Mouse (Mus musculus): Measurements from ENCODE around the gene Vmn1r214. TPM values are rescaled to one million over a fixed set of nuclear protein-coding genes. Genes with fewer than 3 reads are reported as not detected.

Gene Vmn1r214
- polyA plus RNA-seq (2012; rRNA removed), result not detected in 2 replicates

DNA sequence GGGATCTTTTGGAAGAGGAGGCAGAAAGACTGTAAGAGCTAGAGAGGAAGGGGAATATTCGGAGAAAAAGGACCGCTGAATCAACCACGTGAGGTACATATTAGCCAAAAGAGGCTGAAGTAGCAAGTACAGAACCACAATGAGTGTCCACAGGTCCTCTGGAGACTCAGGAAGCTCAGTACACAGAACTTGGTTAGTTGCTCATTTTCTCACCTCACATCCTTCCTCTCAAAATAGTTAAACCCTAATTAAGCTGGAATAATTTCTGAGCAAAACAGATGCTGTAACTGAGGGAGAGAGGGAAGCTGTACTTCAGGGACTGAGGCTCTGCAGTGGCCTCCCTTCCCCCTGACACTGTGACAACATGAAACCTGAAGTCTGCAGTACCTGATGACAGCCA is at the start of gene Vmn1r214:
TSS of gene Vmn1r214 (plus strand) at position 301 of the 400 bp plus-strand sequence.
- no peak within 1 kb of the TSS for H3K4me3 ChIP-seq (replicated peaks; ENCODE audit: extremely low read depth, low read depth, low read length)
- no peaks in the 10 kb centered on the region for H3K4me1 ChIP-seq (ENCODE audit: control insufficient read depth, insufficient read depth, low read length)
- no peak for DNase-seq
- 80% methylated on average over 3 of the region's 3 CpGs for WGBS
- no peak for TF ChIP-seq CTCF (IDR thresholded peaks at IDR 0.05; ENCODE audit: insufficient read depth, low read length)
- no peak for TF ChIP-seq POLR2A (IDR thresholded peaks at IDR 0.05; ENCODE audit: borderline replicate concordance, extremely low read depth, low read depth, low read length)

DNA sequence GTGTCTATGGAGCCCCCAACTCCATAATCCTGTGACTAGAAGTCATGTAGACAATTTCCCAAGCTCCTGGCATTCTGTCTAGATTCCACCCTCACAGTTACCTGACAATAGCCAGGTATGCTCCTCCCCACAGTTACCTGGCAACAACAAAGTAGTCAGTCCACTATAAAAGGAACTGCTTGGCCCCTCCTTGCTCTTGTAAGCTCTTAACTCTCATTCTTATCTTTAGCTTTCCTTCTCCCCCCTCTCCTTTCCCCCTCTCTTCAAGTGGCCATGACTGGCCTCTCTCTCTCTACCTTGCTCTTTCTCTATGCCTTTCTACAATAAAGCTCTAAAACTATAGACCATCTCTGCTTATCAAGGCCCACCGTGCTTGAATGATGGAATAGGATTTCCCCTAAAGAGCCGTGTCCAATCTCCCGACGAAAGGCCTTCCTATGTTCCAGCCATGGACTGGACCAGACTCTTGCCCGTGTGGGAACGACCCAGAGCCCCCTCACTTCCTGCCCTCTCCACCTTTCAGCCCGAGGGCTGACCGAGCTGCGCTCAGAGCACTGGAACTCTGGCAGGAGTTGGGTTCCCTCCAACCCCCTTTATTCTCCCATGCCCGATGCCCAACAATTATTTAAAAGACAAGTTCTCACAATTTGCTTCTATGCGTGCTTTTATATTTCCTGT is 39.9 kb upstream of the Vmn1r214 start:
- no peaks in the 10 kb centered on the region for H3K4me1 ChIP-seq (ENCODE audit: control insufficient read depth, insufficient read depth, low read length)
- 65% methylated on average over 11 of the region's 11 CpGs for WGBS
- H3K4me3 ChIP-seq (replicated peaks; ENCODE audit: extremely low read depth, low read depth, low read length), result no peak overlapping the region
- DNase-seq, result no peak
- TF ChIP-seq CTCF (IDR thresholded peaks at IDR 0.05; ENCODE audit: insufficient read depth, low read length) (no peak), POLR2A (IDR thresholded peaks at IDR 0.05; ENCODE audit: borderline replicate concordance, extremely low read depth, low read depth, low read length) (no peak)

DNA sequence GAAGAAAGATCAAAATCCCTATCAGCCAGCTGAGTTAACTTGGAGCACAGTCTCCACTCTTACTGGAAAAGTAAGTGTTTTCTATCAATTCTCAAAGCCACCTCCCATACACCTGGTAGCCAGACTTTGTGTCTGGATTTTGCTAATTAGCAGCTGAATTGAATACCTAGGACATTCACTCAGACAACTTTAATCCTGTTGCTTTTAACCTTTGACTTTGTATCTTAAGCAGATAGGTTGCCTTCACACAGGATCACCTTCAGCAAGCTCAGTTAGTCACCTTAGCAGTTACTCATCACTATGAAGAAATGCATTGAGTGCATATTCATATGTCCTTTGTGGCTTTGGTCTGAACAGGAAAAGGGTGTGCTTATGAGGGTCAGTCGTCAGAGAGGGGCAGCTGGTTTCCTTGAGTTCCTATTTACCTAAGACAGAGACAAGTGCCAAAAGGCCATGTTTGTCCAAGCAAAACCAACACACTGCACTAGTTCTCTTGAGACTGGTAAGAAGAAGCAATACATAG is 38.0 kb upstream of the Vmn1r214 start:
- Histone ChIP-seq H3K4me1 (ENCODE audit: control insufficient read depth, insufficient read depth, low read length) (no peaks in the 10 kb centered on the region), H3K4me3 (replicated peaks; ENCODE audit: extremely low read depth, low read depth, low read length) (no peak overlapping the region)
- 43% methylated on average over 1 of the region's 1 CpGs for WGBS
- TF ChIP-seq POLR2A (IDR thresholded peaks at IDR 0.05; ENCODE audit: borderline replicate concordance, extremely low read depth, low read depth, low read length), result no peak
- TF ChIP-seq CTCF (IDR thresholded peaks at IDR 0.05; ENCODE audit: insufficient read depth, low read length), result no peak
- DNase-seq, result no peak

DNA sequence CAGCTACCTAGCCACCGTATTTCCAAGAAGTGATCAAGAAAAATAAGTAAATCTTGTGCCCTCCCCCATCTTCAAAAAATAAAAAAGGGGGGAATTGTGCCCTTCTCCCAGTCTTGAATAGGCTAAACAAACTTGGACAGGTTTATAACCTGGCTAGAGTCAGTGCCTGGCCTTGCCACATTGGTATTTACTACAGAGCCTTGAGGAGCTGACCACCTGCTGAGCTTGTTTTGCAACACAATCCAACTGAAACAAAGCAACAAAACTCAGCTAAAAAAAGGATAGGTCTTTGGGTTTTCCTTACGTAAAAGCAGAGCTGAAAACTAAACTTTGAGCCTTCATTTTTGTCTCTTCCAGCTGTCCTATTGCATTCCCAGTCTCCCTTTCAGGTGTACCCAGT is 37.5 kb upstream of the Vmn1r214 start:
- no peak for DNase-seq
- Histone ChIP-seq H3K4me1 (ENCODE audit: control insufficient read depth, insufficient read depth, low read length) (no peaks in the 10 kb centered on the region), H3K4me3 (replicated peaks; ENCODE audit: extremely low read depth, low read depth, low read length) (no peak overlapping the region)
- TF ChIP-seq CTCF (IDR thresholded peaks at IDR 0.05; ENCODE audit: insufficient read depth, low read length) (no peak), POLR2A (IDR thresholded peaks at IDR 0.05; ENCODE audit: borderline replicate concordance, extremely low read depth, low read depth, low read length) (no peak)
- 62% methylated on average over 2 of the region's 2 CpGs for WGBS

DNA sequence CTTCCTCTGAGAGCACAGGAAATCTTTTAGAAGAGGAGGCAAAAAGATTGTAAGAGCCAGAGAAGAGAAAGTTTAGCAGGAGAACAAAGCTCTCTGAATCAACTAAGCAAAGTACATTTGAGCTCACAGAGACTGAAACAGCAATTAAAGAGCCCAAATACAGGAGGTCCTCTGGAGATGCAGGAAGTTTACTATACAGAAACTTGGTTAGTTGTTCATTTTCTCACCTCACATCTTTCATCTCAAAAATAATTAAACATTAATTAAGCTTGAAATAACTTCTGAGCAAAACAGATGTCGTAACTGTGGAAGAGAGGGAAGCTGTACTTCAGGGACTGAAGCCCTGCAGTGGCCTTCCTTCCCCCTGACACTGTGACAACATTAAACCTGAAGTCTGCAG is 22.9 kb upstream of the Vmn1r214 start, which contains the start of gene Vmn1r213:
TSS of gene Vmn1r213 (plus strand) at position 301 of the 400 bp plus-strand sequence.
- no peak within 1 kb of the TSS for H3K4me3 ChIP-seq (replicated peaks; ENCODE audit: extremely low read depth, low read depth, low read length)
- 68% methylated on average over 1 of the region's 1 CpGs for WGBS
- no peak for TF ChIP-seq POLR2A (IDR thresholded peaks at IDR 0.05; ENCODE audit: borderline replicate concordance, extremely low read depth, low read depth, low read length)
- no peak for TF ChIP-seq CTCF (IDR thresholded peaks at IDR 0.05; ENCODE audit: insufficient read depth, low read length)
- H3K4me1 ChIP-seq (ENCODE audit: control insufficient read depth, insufficient read depth, low read length), result no peaks in the 10 kb centered on the region
- no peak for DNase-seq

DNA sequence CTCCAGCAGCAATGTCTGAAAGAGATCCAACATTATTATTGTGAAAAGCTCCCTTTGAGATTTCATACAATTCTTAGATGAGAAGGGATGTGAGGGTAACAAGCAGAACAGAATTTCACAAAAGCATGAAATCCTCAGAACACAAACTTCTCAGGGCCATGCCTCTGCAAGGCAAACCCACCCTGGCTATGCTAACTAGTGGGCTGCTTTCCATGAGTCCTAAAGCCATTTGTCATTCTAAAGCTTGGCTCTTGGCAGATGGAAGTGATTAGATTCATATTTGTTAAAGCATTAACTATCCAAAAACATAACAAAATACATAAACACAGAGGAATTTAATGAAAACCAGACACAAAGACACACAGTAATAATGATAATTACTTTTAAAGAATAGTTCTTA is 12.1 kb upstream of the Vmn1r214 start:
- DNase-seq, result no peak
- H3K4me3 ChIP-seq (replicated peaks; ENCODE audit: extremely low read depth, low read depth, low read length), result no peak overlapping the region
- TF ChIP-seq POLR2A (IDR thresholded peaks at IDR 0.05; ENCODE audit: borderline replicate concordance, extremely low read depth, low read depth, low read length) (no peak), CTCF (IDR thresholded peaks at IDR 0.05; ENCODE audit: insufficient read depth, low read length) (no peak)

DNA sequence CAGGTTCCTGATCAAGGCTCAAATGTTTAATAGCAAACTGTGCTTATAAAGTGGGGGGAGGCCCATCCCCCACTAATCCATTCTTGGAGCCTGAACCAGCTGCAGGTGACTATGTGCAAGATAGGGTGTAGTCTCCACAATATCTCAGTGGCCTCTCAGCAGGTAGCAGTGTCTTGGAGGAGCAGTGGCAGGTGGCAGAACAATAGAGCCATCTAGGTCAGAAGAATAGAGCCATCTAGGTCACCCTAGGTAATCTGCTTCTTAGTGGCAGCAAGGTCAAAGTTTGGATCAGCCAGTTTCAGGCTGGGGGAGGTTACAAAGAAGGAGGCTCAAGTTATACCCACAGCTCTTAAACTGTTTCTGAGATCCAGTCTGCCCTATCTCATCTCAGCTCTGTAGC is 5.4 kb upstream of the Vmn1r214 start:
- no peak for DNase-seq
- TF ChIP-seq CTCF (IDR thresholded peaks at IDR 0.05; ENCODE audit: insufficient read depth, low read length) (no peak), POLR2A (IDR thresholded peaks at IDR 0.05; ENCODE audit: borderline replicate concordance, extremely low read depth, low read depth, low read length) (no peak)
- Histone ChIP-seq H3K4me1 (ENCODE audit: control insufficient read depth, insufficient read depth, low read length) (no peaks in the 10 kb centered on the region), H3K4me3 (replicated peaks; ENCODE audit: extremely low read depth, low read depth, low read length) (no peak overlapping the region)

More for the DNA sequence above, 12.1 kb upstream of the Vmn1r214 start:
- no peaks in the 10 kb centered on the region for H3K4me1 ChIP-seq (ENCODE audit: control insufficient read depth, insufficient read depth, low read length)

DNA sequence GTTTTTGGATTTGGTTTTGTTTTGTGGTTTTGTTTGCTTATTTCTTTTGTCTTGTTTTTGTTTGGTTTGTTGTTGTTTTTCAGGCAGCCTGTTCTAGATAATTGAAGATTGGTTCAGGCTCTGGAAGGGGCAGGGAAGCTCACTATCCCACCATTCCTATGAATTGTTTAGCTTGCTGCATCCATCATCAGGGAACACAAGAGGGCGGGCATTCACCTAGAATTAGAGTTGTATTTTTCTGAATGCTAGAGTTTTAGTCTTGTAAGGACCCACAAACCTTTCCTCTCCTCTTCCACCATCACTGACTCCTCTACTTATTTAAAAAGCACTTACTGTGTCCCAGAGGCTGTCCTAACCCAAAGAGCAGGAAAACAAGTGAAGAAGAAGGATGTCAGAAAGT is 27.6 kb downstream of the Vmn1r214 start:
- TF ChIP-seq POLR2A (IDR thresholded peaks at IDR 0.05; ENCODE audit: borderline replicate concordance, extremely low read depth, low read depth, low read length) (no peak), CTCF (IDR thresholded peaks at IDR 0.05; ENCODE audit: insufficient read depth, low read length) (no peak)
- 41% methylated on average over 1 of the region's 1 CpGs for WGBS
- H3K4me1 ChIP-seq (ENCODE audit: control insufficient read depth, insufficient read depth, low read length), result no peaks in the 10 kb centered on the region
- no peak overlapping the region for H3K4me3 ChIP-seq (replicated peaks; ENCODE audit: extremely low read depth, low read depth, low read length)
- DNase-seq, result no peak

DNA sequence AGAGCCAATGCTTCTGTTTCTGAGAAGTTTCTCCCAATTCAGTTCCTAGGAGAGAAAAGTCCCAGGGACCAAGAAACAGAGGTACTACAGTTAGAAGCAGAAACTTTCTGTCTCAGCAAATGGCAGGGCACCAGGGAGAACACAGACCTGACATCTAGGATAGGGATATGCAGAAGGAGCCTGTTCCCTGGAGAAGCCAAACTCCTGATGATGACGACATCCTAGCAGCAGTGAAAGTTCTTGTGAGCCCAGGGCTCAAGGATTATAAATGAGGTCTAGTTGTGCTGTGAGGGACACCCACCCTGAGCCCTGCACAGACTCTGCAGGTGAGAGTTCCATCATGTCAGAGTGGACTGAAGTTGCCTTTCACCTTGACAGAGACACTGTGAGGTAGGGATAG is 37.5 kb downstream of the Vmn1r214 start, which contains the start of gene Vmn1r215:
TSS of gene Vmn1r215 (plus strand) at position 301 of the 400 bp plus-strand sequence.
- WGBS, result 63% methylated on average over 1 of the region's 1 CpGs
- DNase-seq, result no peak
- H3K4me1 ChIP-seq (ENCODE audit: control insufficient read depth, insufficient read depth, low read length), result no peaks in the 10 kb centered on the region
- no peak within 1 kb of the TSS for H3K4me3 ChIP-seq (replicated peaks; ENCODE audit: extremely low read depth, low read depth, low read length)
- no peak for TF ChIP-seq CTCF (IDR thresholded peaks at IDR 0.05; ENCODE audit: insufficient read depth, low read length)
- no peak for TF ChIP-seq POLR2A (IDR thresholded peaks at IDR 0.05; ENCODE audit: borderline replicate concordance, extremely low read depth, low read depth, low read length)

DNA sequence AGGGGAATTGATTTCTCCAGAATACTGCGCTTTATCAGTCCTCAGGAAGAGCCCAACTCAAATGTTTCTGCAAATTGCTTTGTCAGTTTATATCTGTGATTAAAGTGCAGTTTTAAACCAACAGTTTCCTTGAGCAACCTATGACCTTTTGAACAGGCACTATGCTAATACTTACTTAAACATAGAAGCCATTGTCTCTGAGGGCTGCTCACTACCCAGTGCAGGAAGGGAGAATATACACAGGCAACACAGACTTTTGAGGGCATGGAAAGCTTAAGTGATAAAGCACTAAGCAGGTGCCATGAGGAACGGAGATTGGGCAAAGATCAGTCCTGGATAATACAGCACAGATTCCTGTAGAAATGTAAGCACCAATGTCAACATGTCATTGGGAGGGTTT is 39.1 kb downstream of the Vmn1r214 start:
- H3K4me3 ChIP-seq (replicated peaks; ENCODE audit: extremely low read depth, low read depth, low read length), result no peak overlapping the region
- H3K4me1 ChIP-seq (ENCODE audit: control insufficient read depth, insufficient read depth, low read length), result no peaks in the 10 kb centered on the region
- DNase-seq, result no peak
- 65% methylated on average over 2 of the region's 2 CpGs for WGBS
- TF ChIP-seq CTCF (IDR thresholded peaks at IDR 0.05; ENCODE audit: insufficient read depth, low read length) (no peak), POLR2A (IDR thresholded peaks at IDR 0.05; ENCODE audit: borderline replicate concordance, extremely low read depth, low read depth, low read length) (no peak)

Other genes starting within 250 kb of the Vmn1r214 start
- gene Vmn1r209, start 220.7 kb upstream of the Vmn1r214 start, polyA plus RNA-seq (2012; rRNA removed), result not detected in 2 replicates
- not detected in 2 replicates for gene Vmn1r210, start 199.1 kb upstream of the Vmn1r214 start, polyA plus RNA-seq (2012; rRNA removed)
- gene Vmn1r211, start 172.9 kb upstream of the Vmn1r214 start, polyA plus RNA-seq (2012; rRNA removed), result not detected in 2 replicates
- gene Vmn1r212, start 146.2 kb upstream of the Vmn1r214 start, polyA plus RNA-seq (2012; rRNA removed), result not detected in 2 replicates
- gene Vmn1r213, start 22.8 kb upstream of the Vmn1r214 start, polyA plus RNA-seq (2012; rRNA removed), result not detected in 2 replicates
- not detected in 2 replicates for gene Vmn1r215, start 37.6 kb downstream of the Vmn1r214 start, polyA plus RNA-seq (2012; rRNA removed)
- gene Vmn1r217, start 87.8 kb downstream of the Vmn1r214 start, polyA plus RNA-seq (2012; rRNA removed), result not detected in 2 replicates
- not detected in 2 replicates for gene Vmn1r218, start 102.7 kb downstream of the Vmn1r214 start, polyA plus RNA-seq (2012; rRNA removed)
- gene Vmn1r219, start 128.9 kb downstream of the Vmn1r214 start, polyA plus RNA-seq (2012; rRNA removed), result not detected in 2 replicates
- not detected in 2 replicates for gene Vmn1r220, start 157.6 kb downstream of the Vmn1r214 start, polyA plus RNA-seq (2012; rRNA removed)
- gene Vmn1r221, start 183.7 kb downstream of the Vmn1r214 start, polyA plus RNA-seq (2012; rRNA removed), result not detected in 2 replicates
- gene Vmn1r222, start 205.5 kb downstream of the Vmn1r214 start, polyA plus RNA-seq (2012; rRNA removed), result not detected in 2 replicates
- not detected in 2 replicates for gene Vmn1r223, start 216.7 kb downstream of the Vmn1r214 start, polyA plus RNA-seq (2012; rRNA removed)

All from lung, adult 2 months (tissue).